Mouse (Mus musculus) frontal cortex, adult 2 months (tissue): ENCODE results near the gene Gm4869. TPM values are rescaled to one million over a fixed set of nuclear protein-coding genes. Genes with fewer than 3 reads are reported as not detected.
A peak's percentile ranks its signal among the peaks of the same experiment; 100 is the strongest.
"Not testable (repeated sequence)": the region's sequence is repeated elsewhere in the genome, so short reads cannot be mapped to it uniquely, and the experiment has no call there.

Source experiments
- DNase-seq, 2 experiments: peaks; one replicate each; pipeline ENCODE4 v3.0.0; 2022; ENCODE audit warnings: low spot score in 1 of 2; ENCODE audit errors: extremely low spot score in 1 of 2
- polyA plus RNA-seq: library from polyadenylated mRNA; depleted of rRNA; stranded (reverse); fragments of >200 nt; gene quantifications from 2 replicates; pipeline ENCODE4 v1.2.3, GENCODE M21; 2012

Gm4869 gene
- polyA plus RNA-seq, 1 experiment, result 0.06 TPM

GRCm38 (mm10) chr5:140463151-140463550 is 17.7 kb downstream of the Gm4869 start:
- not testable (repeated sequence) for DNase-seq

DNA sequence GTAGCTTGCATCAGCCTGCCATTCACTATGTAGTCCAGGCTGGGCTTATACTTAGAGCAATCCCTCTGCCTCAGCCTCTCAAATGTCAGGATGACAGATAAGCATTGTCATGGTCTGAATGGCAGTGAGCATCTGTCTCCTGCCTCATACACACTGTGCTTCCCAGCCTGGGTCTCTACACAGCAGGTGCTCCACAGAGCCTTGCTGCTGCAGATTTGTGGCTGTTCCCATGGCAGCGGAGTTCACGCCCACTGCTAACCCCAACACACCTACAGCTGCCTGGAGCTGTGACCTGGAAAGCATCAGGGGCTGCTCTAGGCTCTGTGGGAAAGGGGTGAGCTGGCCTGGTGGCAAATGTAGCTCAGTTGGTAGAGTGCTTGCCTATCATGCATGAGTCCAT is 19.5 kb downstream of the Gm4869 start:
- no peak for DNase-seq

DNA sequence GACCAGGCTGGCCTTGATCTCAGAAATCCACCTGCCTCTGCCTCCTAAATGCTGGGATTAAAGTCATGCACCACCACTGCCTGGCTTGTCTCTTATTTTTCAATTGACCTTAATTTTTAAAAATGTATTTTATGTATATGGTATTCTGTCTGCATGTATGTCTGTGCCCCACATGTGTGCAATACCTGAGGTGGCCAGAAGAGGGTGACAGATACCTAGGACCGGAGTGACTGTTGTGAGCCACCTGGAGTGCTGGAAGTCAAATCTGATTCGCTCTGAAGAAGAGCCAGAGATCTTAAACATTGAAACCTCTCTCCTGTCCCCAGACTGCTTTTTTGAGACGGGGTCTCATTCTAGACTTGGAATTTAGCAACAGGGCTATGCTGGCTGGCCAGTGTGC is 26.9 kb downstream of the Gm4869 start:
- DNase-seq, result no peak

- peak in 1 of 2 experiments; percentile 19 for DNase-seq
Measured at GRCm38 (mm10) chr5:140481458-140481857, 36.0 kb downstream of the Gm4869 start.

- no peak for DNase-seq
Measured at GRCm38 (mm10) chr5:140491142-140491541, 45.7 kb downstream of the Gm4869 start.

- no peak for DNase-seq
Measured at GRCm38 (mm10) chr5:140492684-140493233, 47.3 kb downstream of the Gm4869 start.

DNA sequence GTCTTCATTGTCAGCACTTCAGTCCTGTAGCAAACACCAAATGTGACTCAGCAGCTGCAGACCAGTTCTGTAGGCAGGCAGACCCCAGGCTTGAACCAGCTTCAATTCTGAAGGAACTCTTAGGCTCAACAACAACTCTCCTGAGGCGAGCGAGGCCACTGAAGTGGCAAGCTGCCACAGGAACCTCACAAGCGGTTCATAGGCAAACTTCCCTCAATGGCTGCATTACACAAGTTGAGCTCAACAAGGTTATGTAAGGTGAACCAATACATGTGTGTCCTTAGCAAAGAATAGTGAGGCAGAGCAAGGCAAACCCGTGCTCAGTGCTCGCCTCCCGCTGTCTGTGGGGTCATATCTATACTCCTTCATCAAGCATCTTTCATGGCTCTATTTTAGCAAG is 52.7 kb downstream of the Gm4869 start:
- DNase-seq, result no peak

DNA sequence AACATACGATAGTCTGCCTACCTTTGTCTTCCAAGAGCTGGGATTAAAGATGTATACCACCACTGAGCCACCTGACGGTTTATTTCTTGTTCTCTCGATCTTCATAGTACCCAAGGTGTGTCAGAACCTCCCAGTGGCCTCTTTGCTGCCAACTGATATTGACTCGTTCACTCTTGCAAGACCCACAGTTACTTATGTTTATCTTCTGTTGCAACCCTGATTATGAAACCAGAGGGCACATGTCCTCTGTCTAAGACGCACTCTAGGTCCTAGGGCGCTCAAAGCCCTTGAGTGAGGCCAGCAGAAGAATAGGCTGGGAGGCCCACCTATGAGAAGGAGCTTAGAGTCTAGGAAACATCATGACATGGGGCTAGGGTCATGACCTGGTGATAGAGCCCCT is 55.3 kb downstream of the Gm4869 start:
- DNase-seq, result no peak

DNA sequence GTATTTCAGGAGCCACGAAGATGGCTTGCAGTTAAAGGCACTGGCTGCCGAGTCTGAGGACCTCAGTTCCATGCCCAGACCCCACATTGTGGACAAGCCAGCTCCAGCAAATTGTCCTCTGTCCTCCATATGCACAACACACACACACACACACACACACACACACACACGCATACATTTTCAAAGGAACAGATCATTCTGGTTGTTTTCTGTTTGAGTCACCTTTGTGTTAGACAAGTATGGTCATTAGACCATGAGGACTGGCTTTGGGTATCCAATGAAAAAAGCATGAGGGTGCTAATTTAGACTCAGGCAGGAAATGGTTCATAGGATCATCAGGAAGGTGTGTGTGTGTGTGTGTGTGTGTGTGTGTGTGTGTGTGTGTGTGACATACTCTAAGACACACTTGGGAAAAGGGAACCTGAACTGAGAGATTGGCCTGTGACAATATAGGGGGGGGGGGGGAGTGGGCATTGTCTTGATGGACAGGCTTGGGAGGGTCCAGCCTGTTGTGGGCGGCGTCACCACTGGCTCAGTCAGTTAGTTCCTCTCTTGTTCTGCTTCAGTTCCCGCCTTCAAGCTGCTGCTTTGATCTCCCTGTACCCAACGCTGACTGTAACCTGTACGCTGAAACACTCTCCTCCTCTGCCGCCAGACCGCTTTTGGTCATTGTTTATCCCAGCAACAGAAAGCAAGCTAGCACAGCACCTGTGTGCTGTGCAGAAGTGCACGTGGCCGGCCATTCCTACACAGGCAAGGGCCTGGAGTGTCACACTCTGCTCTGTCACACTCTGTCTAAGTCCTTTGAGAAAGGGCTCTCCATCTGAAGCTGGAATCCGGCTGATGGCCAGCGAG is 56.8 kb downstream of the Gm4869 start:
- DNase-seq, result no peak

GRCm38 (mm10) chr5:140502925-140503324 is 57.5 kb downstream of the Gm4869 start:
- not testable (repeated sequence) for DNase-seq

DNA sequence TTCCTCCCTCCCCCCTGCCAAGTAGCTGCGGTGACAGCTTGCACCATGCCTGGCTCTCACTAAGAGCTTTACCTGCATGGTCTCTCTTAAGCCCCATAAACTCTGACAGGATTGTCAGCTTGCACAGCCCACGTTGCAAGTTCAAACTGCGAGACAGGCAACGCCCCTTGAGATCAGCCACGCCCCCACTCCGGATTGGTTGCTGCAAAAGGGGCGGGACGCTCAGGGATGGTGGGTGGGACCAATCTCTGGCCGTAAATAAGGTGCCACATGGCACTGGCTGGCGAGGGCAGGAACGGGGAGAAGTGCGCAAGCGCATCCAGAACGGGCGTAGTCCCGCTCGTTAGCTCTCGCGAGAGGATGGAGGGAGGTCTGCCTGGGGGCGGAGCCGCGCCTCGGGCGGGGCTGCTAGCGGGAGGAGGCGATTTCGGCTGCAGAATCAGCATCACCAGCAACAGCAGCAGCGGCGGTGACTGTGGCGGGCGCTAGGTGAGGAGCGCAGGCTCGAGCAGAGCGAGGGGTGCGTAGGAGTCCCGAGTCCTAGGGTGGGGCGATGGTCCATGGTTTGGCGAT is 59.8 kb downstream of the Gm4869 start, which contains the start of gene Chst12:
Gene Chst12, plus strand, starts transcription at position 343 of the 573 bp plus-strand sequence.
- DNase-seq, result peak; percentile 98 to 99

DNA sequence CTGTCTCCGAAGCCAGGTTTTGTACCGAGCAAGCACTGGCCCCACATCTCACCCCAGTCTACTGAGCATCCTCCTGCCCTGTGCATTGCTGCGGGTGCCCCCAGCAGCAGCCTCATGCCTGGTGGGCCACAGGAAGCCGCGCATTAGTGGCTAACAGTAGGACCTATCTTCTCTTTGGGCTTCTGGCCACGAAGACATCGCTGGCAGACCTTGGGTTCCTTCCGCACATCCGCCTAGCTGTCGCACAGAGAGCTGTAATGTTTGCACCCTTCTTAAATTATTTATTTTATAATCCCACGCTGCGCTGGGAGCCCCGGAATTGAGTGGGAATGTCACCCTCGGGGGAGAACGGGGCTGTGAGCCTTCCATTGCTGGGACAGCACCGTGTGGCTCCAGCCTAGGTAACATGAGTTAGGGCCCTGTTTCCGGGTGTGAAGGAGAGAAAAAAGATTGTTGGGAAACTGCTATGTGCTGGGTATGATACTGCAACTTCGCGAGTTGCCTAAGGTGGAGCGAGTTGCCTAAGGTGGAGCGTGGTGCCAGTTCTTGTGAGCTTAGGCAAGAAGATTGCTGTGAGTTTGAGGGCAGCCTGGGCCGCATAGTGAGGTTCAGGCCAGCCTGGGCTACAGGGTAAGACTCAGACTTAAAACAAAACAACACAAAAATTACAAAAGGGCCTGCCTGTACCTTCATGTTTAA is 60.8 kb downstream of the Gm4869 start:
- DNase-seq, result peak in 1 of 2 experiments; percentile 57

DNA sequence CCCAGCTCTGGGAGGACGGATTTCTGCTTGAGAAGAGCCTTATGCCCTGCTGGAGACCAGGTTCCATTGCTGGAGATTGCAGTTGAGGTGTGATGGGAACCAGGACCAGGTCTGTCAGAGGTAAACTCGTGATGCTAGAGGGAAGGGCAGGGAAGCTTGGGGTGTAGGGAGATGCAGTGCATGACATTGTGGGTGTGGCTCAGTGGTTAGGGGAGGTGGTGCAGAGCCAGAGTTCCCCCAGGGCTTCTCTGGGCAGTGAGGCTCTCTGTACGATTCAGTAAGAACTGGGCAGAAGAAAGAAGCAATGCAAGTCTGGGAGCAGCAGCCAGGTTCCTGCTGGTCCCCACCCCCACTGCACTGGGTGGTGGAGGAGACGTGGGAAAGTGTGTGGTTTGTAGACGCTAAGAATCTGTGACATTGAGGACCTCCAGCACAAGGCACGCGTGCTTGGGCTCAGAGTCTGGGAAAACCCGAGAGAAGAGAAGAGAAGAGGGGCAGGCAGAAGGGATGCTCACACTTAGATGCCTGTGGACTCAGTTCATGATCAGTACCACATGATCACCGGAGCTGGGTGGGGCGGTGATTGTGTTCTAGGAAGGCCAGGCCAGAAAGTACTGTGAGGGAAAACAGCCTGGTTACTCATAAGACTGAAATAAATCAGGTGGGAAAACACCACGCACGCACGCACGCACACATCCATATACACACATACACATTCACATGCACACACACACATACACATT is 62.2 kb downstream of the Gm4869 start:
- DNase-seq, result no peak

- no peak for DNase-seq
Measured at GRCm38 (mm10) chr5:140508686-140509085, 63.2 kb downstream of the Gm4869 start.

DNA sequence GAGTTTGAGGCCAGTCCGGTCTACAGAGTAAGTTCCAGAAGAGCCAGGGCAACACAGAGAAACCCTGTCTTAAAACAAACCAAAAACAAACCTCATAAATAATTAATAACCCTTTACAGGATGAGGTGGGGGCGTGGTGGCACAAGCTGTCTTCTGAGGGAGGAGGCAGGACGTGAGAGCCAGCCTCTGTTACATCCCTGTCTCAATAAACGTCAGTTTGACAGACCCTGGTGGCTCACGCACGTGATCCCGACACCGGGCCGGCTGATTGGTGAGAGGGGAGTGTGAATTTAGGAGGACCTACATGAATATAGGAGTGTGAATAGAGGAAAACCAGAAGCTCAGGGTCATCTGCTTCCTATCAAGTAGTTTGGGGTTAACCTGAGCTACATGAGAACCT is 63.8 kb downstream of the Gm4869 start:
- no peak for DNase-seq

DNA sequence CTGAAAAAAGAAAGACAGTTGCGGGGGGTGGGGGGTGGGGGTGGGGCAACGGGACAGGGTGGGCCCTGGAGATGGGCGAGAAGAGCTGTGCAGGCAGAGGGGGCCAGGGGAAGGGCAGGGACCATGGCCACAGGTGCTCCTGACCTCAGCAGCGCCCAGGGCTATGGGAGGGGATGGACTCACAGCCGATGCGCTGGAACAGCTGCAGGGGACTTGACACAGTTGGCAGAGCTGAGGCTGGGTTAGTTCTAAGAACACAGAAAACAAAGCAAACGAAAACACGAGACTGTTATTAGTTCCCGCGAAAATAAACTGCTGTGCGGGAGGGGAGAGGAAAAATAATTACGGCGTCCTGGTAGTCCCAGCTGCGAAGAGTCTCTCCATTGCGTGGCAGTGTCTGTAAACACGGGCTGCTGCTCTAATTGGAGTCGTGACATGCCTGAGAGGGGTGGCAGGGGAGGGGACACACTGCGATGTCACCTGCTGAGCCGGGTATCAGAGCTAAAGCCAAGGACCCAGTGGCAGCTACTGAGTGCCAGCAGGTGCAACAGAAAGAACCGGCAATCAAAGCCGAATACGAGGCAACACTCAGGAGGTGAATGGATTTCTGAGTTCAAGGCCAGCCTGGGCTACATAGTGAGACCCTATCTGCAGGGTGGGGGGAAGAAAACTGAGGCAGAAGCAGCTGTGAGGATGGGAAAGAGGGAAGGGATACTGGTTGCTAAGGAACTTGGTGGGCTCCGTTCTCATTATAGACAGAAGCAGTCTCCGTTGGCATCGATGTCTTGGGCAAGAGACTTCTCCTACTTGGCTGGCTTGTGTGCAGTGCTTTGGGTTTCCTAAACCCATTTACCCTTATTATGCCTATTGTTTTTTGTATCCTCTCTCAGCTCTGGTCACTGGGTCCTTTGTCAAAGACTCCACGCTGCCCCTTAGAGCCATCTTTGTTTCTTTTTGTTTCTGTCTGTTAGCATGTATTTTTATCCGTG is 64.9 kb downstream of the Gm4869 start:
- no peak for DNase-seq

DNA sequence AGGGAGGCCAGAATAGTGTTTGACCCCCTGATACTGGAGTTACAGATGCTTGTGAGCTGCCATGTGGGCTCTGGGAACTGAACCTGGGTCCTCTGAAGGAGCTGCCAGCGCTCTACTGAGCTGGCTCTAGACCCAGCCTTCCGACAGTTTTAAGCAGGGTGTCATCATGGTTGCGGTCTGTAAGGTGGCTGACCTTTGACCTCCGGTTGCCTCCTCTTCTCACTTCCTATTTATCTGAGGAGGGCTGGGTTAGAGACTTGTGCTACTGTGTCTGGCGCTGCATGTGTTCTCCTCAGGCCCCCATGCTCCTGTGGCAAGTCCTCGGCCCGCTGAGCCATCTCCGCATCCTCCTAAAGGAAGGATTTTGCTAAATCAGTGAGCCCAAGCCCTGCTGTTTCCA is 68.5 kb downstream of the Gm4869 start:
- DNase-seq, result no peak

GRCm38 (mm10) chr5:140514799-140515486 is 69.5 kb downstream of the Gm4869 start:
- DNase-seq, result no peak
